Mouse (Mus musculus) layer of hippocampus, adult 9-10 months (tissue): ENCODE results near the gene 2410131K14Rik.

Experiments used
- DNase-seq: peaks from one replicate; pipeline ENCODE4 v3.0.0; 2022; ENCODE audit warnings: low spot score

2410131K14Rik gene

GRCm38 (mm10) chr5:118311251-118311650 is 66.2 kb downstream of the 2410131K14Rik start:
- no peak for DNase-seq

- no peak for DNase-seq
Measured at GRCm38 (mm10) chr5:118313766-118314165, 68.7 kb downstream of the 2410131K14Rik start.
